Mouse (Mus musculus): ENCODE measurements around the gene Bsn.

Bsn gene

GRCm38 (mm10) chr9:108153516-108154448 is 36.4 kb downstream of the Bsn start:
- in situ Hi-C loops (cut with MseI, MboI) = no loop called here

GRCm38 (mm10) chr9:108150486-108150885 is 39.7 kb downstream of the Bsn start:
- in situ Hi-C loops (cut with MseI, MboI) = no loop called here

- in situ Hi-C loops (cut with MseI, MboI) = loop anchor here in 1 of 2 experiments (10.0 kb wide), 1 partner anchor 45 kb away; the partner anchor contains the start of gene Bsn
These were observed 40.4 kb downstream of the Bsn start for GRCm38 (mm10) chr9:108149817-108150216.

- in situ Hi-C loops (cut with MseI, MboI) = loop anchor here in 1 of 2 experiments (10.0 kb wide), 1 partner anchor 47 kb away; the partner anchor contains the start of gene Bsn
These were observed 42.6 kb downstream of the Bsn start for GRCm38 (mm10) chr9:108147606-108148005.

GRCm38 (mm10) chr9:108146451-108146850 is 43.7 kb downstream of the Bsn start:
- in situ Hi-C loops (cut with MseI, MboI) = loop anchor here in 1 of 2 experiments (10.0 kb wide), 1 partner anchor 48 kb away; the partner anchor contains the start of gene Bsn

- in situ Hi-C loops (cut with MseI, MboI) = loop anchor here in 1 of 2 experiments (10.0 kb wide), 1 partner anchor 49 kb away; the partner anchor contains the start of gene Bsn
These were observed 44.4 kb downstream of the Bsn start for GRCm38 (mm10) chr9:108145740-108146139.

- in situ Hi-C loops (cut with MseI, MboI) = loop anchor here in 1 of 2 experiments (10.0 kb wide), 1 partner anchor 50 kb away; the partner anchor contains the start of gene Bsn
These were observed 45.6 kb downstream of the Bsn start for GRCm38 (mm10) chr9:108144371-108145270.

- in situ Hi-C loops (cut with MseI, MboI) = loop anchor here in 1 of 2 experiments (10.0 kb wide), 1 partner anchor 51 kb away; the partner anchor contains the start of gene Bsn
These were observed 46.7 kb downstream of the Bsn start for GRCm38 (mm10) chr9:108143470-108143869.

GRCm38 (mm10) chr9:108141387-108141786 is 48.8 kb downstream of the Bsn start:
- in situ Hi-C loops (cut with MseI, MboI) = loop anchor here in 1 of 2 experiments (10.0 kb wide), 1 partner anchor 53 kb away; the partner anchor contains the start of gene Bsn

GRCm38 (mm10) chr9:108139963-108140695 is 50.1 kb downstream of the Bsn start:
- in situ Hi-C loops (cut with MseI, MboI) = loop anchor here (5.0 to 10.0 kb wide), 3 partner anchors 43 to 57 kb away; partner anchors contain the start of gene Bsn (in 1 of the 2)

GRCm38 (mm10) chr9:108139169-108139962 is 50.8 kb downstream of the Bsn start:
- in situ Hi-C loops (cut with MseI, MboI) = loop anchor here (5.0 kb wide), 2 partner anchors 42 to 58 kb away; no protein-coding TSS in a partner anchor

- in situ Hi-C loops (cut with MseI, MboI) = loop anchor here (5.0 kb wide), 2 partner anchors 41 to 59 kb away; no protein-coding TSS in a partner anchor
These were observed 52.1 kb downstream of the Bsn start for GRCm38 (mm10) chr9:108138118-108138517.

GRCm38 (mm10) chr9:108137523-108137922 is 52.7 kb downstream of the Bsn start:
- in situ Hi-C loops (cut with MseI, MboI) = loop anchor here (5.0 kb wide), 2 partner anchors 40 to 60 kb away; no protein-coding TSS in a partner anchor

- in situ Hi-C loops (cut with MseI, MboI) = loop anchor here (5.0 kb wide), 2 partner anchors 40 to 60 kb away; no protein-coding TSS in a partner anchor
These were observed 53.2 kb downstream of the Bsn start for GRCm38 (mm10) chr9:108136930-108137462.

- in situ Hi-C loops (cut with MseI, MboI) = loop anchor here (5.0 kb wide), 2 partner anchors 39 to 61 kb away; no protein-coding TSS in a partner anchor
These were observed 54.0 kb downstream of the Bsn start for GRCm38 (mm10) chr9:108136225-108136624.

- in situ Hi-C loops (cut with MseI, MboI) = loop anchor here (5.0 kb wide), 2 partner anchors 38 to 62 kb away; no protein-coding TSS in a partner anchor
These were observed 54.5 kb downstream of the Bsn start for GRCm38 (mm10) chr9:108135679-108136078.

- in situ Hi-C loops (cut with MseI, MboI) = no loop called here
These were observed 56.7 kb downstream of the Bsn start for GRCm38 (mm10) chr9:108133478-108133877.

GRCm38 (mm10) chr9:108132373-108132772 is 57.8 kb downstream of the Bsn start:
- in situ Hi-C loops (cut with MseI, MboI) = no loop called here

- in situ Hi-C loops (cut with MseI, MboI) = no loop called here
These were observed 58.7 kb downstream of the Bsn start for GRCm38 (mm10) chr9:108131502-108131901.
